Mouse (Mus musculus) monocyte, adult 59 days (primary cell): Measurements from ENCODE around the gene Tob1. TPM values are rescaled to one million over a fixed set of nuclear protein-coding genes. Genes with fewer than 3 reads are reported as not detected.

ENCODE experiments used
- total RNA-seq, 2 experiments: library from RNA; stranded (reverse); gene quantifications; one replicate each; pipeline ENCODE4 v1.2.4; 2023

The Tob1 gene
- total RNA-seq, result 10 to 100 TPM; 35.8 to 38.3 TPM

GRCm38 (mm10) chr11:94211124-94211603 is at the start of gene Tob1:
Tob1 (plus strand) TSS chr11:94211454.

GRCm38 (mm10) chr11:94245955-94246788 is 34.9 kb downstream of the Tob1 start, which contains the start of gene Wfikkn2:
Wfikkn2 (minus strand) TSS chr11:94246005.

Other genes with a start within 250 kb of the Tob1 start
- 10 to 100 TPM; 35.5 to 38.2 TPM for gene Gm20390, start 243.2 kb upstream of the Tob1 start, total RNA-seq
- 10 to 100 TPM; 12.8 to 23.7 TPM for gene Nme1, start 242.9 kb upstream of the Tob1 start, total RNA-seq
- 100 to 1,000 TPM; 149 to 199 TPM for gene Spag9, start 215.4 kb upstream of the Tob1 start, total RNA-seq
- gene Wfikkn2, start 34.6 kb downstream of the Tob1 start, total RNA-seq, result under 1 TPM in 1 of 2 experiments, not detected in 1; 0.13 TPM
- not detected for gene Gm21885, start 70.4 kb downstream of the Tob1 start, total RNA-seq
- 10 to 100 TPM; 58.5 to 64.9 TPM for gene Luc7l3, start 110.5 kb downstream of the Tob1 start, total RNA-seq
- 10 to 100 TPM; 43.6 to 52.1 TPM for gene Ankrd40, start 116.5 kb downstream of the Tob1 start, total RNA-seq
- 100 to 1,000 TPM in 1 of 2 experiments, 10 to 100 TPM in 1; 91.5 to 104 TPM for gene Abcc3, start 181.5 kb downstream of the Tob1 start, total RNA-seq